Mouse (Mus musculus): ENCODE results near the gene Olfr881.

Olfr881 gene

GRCm38 (mm10) chr9:37991525-37991924 is at the start of gene Olfr881:
TSS of gene Olfr881 (plus strand) at chr9:37991825.
- no peak for DNase-seq

- DNase-seq, result no peak
Observed at GRCm38 (mm10) chr9:37998581-37999204, 7.1 kb downstream of the Olfr881 start.

DNA sequence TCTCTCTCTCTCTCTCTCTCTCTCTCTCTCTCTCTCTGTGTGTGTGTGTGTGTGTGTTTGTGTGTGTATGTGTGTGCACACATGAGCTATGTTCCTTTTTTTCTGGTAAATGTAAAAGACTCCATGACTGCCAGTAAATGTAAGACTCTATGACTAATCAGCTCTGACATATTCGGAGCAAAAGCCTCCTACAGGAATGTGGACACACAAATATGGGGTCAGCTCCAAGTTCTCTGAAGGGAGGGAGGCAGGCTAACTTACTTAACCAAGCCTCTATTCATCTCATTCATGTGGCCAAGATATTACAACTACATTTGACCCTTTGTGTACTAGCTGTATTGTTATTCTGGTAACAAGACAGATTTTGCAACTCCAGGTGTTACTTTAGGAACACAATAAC is 8.4 kb downstream of the Olfr881 start:
- DNase-seq, result no peak

DNA sequence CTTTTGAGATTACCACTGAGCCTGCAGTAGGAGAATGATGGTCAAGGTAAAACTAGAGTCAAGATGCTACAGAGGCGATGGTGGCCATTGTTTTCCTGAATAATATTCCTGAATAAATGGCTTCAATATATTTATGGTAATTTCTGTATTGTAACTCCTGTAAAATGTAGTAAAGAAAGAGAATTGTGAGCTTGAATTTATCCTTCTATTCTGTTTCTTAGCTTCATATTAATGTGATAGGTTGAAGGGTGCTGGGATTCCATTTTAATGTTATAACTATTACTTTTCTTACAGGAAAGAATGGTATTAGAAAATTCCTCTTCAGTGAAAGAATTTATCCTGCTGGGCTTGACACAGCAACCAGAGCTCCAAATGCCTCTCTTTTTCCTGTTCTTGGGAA is 33.9 kb downstream of the Olfr881 start, which contains the start of gene Olfr883:
Gene Olfr883, plus strand, starts transcription at position 301 of the 400 bp plus-strand sequence.
- DNase-seq, result no peak
